Mouse (Mus musculus) G1E (cell line): ENCODE results near the gene Pla1a. TPM values are rescaled to one million over a fixed set of nuclear protein-coding genes. Genes with fewer than 3 reads are reported as not detected.

Experiments
- ATAC-seq: 2 replicates; pipeline ENCODE4 v1.8.0; 2016; ENCODE audit warnings: mild to moderate bottlenecking; ENCODE audit not compliant: insufficient number of reproducible peaks, poor library complexity, low FRiP score, severe bottlenecking; ENCODE audit errors: extremely low read depth
- DNase-seq: peaks from one replicate; pipeline ENCODE4 v3.0.0; 2012; ENCODE audit warnings: low spot score
- H3K27me3 ChIP-seq: 2 replicates; pipeline ENCODE4 v1.6.1; 2012; ENCODE audit warnings: mild to moderate bottlenecking, low read length, inconsistent platforms; ENCODE audit not compliant: insufficient read depth
- H3K36me3 ChIP-seq: replicated peaks from 2 replicates; pipeline ENCODE3; 2012; ENCODE audit warnings: mild to moderate bottlenecking, inconsistent platforms
- H3K4me1 ChIP-seq: 2 replicates; pipeline ENCODE4 v1.6.1; 2012; ENCODE audit warnings: low read depth, low read length, inconsistent platforms, mixed read lengths; ENCODE audit not compliant: insufficient read depth
- H3K4me3 ChIP-seq: 2 replicates; pipeline ENCODE4 v1.5.1; 2012; ENCODE audit warnings: low read depth, mild to moderate bottlenecking, inconsistent platforms, low read length, moderate library complexity, mixed read lengths
- H3K9me3 ChIP-seq: replicated peaks from 2 replicates; pipeline ENCODE4 v1.6.1; 2012; ENCODE audit warnings: inconsistent platforms
- CTCF ChIP-seq: IDR thresholded peaks from 2 replicates; pipeline ENCODE4 v1.5.1; 2012; ENCODE audit warnings: low read depth, low read length, inconsistent platforms, mixed read lengths
- GATA1 ChIP-seq: IDR thresholded peaks from 2 replicates; pipeline ENCODE4 v1.6.1; 2012; ENCODE audit warnings: borderline replicate concordance, low read length, inconsistent platforms, mixed read lengths
- GATA2 ChIP-seq: IDR thresholded peaks from 2 replicates; pipeline ENCODE4 v1.6.1; 2012; ENCODE audit warnings: low read depth, low read length, inconsistent platforms, borderline replicate concordance
- POLR2AphosphoS5 ChIP-seq: IDR thresholded peaks from 2 replicates; pipeline ENCODE4 v1.6.1; 2012; ENCODE audit warnings: low read depth, low read length, inconsistent platforms; ENCODE audit not compliant: insufficient replicate concordance
- TAL1 ChIP-seq: conservative IDR thresholded peaks from 2 replicates; pipeline ENCODE4 v1.6.1; 2012; ENCODE audit warnings: low read depth, low read length, inconsistent platforms, mixed read lengths
- polyA plus RNA-seq: library from polyadenylated mRNA; stranded (reverse); fragments of >175 nt; gene quantifications from 2 replicates; pipeline ENCODE4 v1.2.3, GENCODE M21; 2012
- total RNA-seq, 2 experiments: library from RNA; stranded (forward) in 1 of 2; stranded (reverse) in 1 of 2; fragments of 200-1000 nt in 1 of 2; fragments of >200 nt in 1 of 2; fragmentation: Nextera tagmentation in 1 of 2; gene quantifications; 2 replicates each; pipeline ENCODE4 v1.2.3; 2014 to 2017

Gene Pla1a
- total and polyA plus RNA-seq, 3 experiments: 0.16 to 1.7 TPM; not detected in 1

DNA sequence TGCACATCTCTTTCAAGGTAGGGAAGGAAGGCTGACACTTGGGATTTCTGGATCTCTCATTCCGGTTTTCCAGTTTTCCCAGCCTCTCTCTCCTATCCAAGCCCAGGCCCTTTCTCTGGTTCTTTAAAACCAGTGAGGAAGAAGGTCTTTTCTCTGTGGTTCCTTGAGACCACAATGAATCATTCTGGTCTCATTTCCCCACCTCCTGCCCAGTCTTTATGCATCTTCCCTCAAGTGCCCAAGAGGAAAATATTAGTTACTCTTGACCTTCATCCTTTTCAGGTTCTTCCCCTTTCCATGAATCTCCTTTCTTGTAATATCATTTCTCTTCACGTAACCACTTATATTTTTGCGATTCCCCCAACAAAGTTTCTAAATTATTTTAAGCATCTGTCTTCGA lies 47.2 kb downstream of the Pla1a start:
- H3K9me3 ChIP-seq: no peaks in the 10 kb centered on the region
- DNase-seq (no peak), ATAC-seq (no peak)
- H3K4me3 ChIP-seq: no peak overlapping the region
- no peaks in the 10 kb centered on the region for H3K27me3 ChIP-seq
- peaks cover 68% of the 10 kb centered on the region for H3K4me1 ChIP-seq
- no peak for TF ChIP-seq TAL1
- TF ChIP-seq GATA1: no peak
- TF ChIP-seq POLR2AphosphoS5: no peak
- no peak for TF ChIP-seq CTCF
- TF ChIP-seq GATA2: no peak
- H3K36me3 ChIP-seq: no peaks in the 10 kb centered on the region

DNA sequence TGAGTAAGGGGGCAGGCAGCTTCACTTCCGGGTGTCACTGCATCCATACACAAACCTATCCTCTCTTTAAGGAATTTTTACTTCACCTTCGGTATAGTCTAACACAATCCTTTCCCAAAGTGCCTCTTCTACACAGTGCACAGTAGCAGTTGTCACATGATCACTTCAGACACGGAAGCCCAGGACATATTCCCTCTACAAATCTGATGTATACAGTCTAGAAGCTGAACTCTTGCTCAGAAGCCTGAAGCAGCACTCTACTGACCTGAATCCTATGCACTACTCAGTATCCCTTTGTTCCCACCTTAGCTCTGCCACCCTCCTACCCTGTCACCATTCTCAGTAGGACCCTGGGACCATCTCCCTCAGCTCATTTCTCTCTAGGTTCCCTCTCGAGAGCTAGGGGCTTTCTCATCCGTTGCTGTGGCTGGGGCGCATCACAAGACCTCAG lies 47.7 kb downstream of the Pla1a start:
- DNase-seq (no peak), ATAC-seq (no peak)
- TF ChIP-seq GATA2 (no peak), CTCF (no peak), GATA1 (no peak), POLR2AphosphoS5 (no peak), TAL1 (no peak)
- peaks cover 69% of the 10 kb centered on the region for H3K4me1 ChIP-seq
- no peaks in the 10 kb centered on the region for H3K27me3 ChIP-seq
- no peak overlapping the region for H3K4me3 ChIP-seq
- no peaks in the 10 kb centered on the region for H3K9me3 ChIP-seq
- H3K36me3 ChIP-seq: no peaks in the 10 kb centered on the region

DNA sequence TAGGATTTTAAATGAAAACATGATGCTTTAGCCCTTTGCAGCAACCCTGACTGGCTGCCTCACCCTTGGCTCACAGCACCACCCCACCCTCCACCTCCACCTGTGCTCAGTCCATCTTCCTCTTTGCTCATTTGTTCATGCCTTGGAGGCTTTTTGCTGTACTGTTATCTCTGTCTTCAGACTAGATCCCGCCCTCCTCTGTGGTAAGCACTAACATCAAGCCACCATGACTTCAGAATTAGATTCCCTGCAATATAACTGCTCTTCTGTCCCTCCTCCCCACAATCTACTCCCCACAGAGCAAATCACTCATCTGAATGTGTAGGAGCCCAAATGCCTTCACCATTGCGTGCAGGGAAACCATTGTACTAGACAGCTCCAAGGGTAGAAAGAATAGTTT lies 49.3 kb downstream of the Pla1a start:
- H3K4me1 ChIP-seq: peaks cover 71% of the 10 kb centered on the region
- peak; percentile 85 for ATAC-seq
- H3K36me3 ChIP-seq: peaks cover 2% of the 10 kb centered on the region
- no peaks in the 10 kb centered on the region for H3K27me3 ChIP-seq
- H3K9me3 ChIP-seq: no peaks in the 10 kb centered on the region
- H3K4me3 ChIP-seq: no peak overlapping the region; the same call in 1 of the 2 replicates
- peak; percentile 59 for DNase-seq
- TF ChIP-seq GATA1 (no peak), TAL1 (peak; percentile 67), POLR2AphosphoS5 (no peak), CTCF (no peak), GATA2 (no peak)

DNA sequence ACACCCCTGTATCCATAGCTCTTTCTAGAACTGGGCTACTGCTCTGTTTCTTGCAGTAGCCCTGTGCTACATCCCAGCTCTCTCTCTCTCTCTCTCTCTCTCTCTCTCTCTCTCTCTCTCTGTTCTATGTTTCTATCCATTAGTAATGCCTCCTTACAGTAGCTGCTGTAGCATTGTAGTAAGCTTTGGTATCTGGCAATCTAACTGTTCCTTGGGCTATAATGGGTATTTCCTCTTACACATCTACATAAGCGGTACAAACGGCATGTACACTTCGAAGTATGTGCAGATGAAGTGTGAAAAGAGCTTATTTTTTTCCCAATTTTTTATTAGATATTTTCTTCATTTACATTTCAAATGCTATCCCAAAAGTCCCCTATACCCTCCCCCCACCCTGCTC lies 53.0 kb downstream of the Pla1a start:
- no peak for TF ChIP-seq POLR2AphosphoS5
- TF ChIP-seq GATA1: no peak
- no peak for TF ChIP-seq GATA2
- no peak for TF ChIP-seq TAL1
- Histone ChIP-seq H3K9me3 (no peaks in the 10 kb centered on the region), H3K36me3 (peaks cover 24% of the 10 kb centered on the region), H3K4me3 (no peak overlapping the region), H3K4me1 (peaks cover 73% of the 10 kb centered on the region), H3K27me3 (no peaks in the 10 kb centered on the region)
- ATAC-seq (no peak), DNase-seq (no peak)

DNA sequence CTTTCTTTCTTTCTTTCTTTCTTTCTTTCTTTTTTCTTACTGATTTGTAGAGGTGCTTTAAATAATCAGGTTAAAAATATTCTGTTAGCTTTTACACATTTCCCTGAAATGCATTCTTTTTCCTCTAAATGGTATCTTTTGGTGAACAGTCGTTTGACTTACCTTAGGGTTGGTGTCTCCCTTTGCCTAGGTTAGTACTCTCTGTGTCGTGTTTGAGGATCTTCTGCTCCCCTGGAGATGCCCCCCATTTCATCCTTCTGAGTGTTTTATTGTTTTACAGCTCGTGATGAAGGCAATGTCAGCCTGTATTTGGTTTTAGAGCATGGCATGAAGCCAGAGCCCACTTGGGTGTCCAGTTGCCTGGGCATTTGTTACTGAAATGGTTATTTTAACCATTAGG lies 53.5 kb downstream of the Pla1a start:
- H3K4me1 ChIP-seq: peaks cover 73% of the 10 kb centered on the region
- ATAC-seq (no peak), DNase-seq (no peak)
- TF ChIP-seq POLR2AphosphoS5: no peak
- TF ChIP-seq GATA1: no peak
- no peak for TF ChIP-seq CTCF
- TF ChIP-seq GATA2: no peak
- TF ChIP-seq TAL1: no peak
- no peak overlapping the region for H3K4me3 ChIP-seq
- H3K27me3 ChIP-seq: no peaks in the 10 kb centered on the region
- H3K9me3 ChIP-seq: no peaks in the 10 kb centered on the region
- H3K36me3 ChIP-seq: peaks cover 24% of the 10 kb centered on the region

DNA sequence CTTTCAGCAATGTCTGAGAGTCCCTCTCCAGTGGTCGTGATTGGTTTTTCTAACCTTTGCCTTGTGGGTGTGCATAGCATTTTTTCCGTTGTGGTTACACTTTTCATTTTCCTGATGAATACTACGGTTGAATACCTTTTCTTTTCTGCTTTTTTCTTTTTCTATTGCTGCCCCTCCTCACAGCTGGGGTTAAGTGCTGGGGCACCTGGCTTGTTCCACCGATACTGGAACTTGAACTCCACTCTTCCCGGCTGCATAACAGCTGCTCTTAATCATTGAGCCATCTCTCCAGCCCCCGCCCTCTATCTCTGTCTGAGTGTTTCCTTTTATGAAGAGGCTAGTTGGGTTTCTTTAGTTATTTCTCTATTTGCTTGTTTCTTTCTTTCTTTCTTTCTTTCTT lies 53.9 kb downstream of the Pla1a start:
- H3K9me3 ChIP-seq: no peaks in the 10 kb centered on the region
- peaks cover 73% of the 10 kb centered on the region for H3K4me1 ChIP-seq
- no peak overlapping the region; the same call in 1 of the 2 replicates for H3K4me3 ChIP-seq
- no peak for TF ChIP-seq TAL1
- TF ChIP-seq POLR2AphosphoS5: no peak
- H3K36me3 ChIP-seq: peaks cover 27% of the 10 kb centered on the region
- DNase-seq (no peak), ATAC-seq (no peak)
- H3K27me3 ChIP-seq: no peaks in the 10 kb centered on the region
